Mouse (Mus musculus) midbrain, embryonic 10.5 days (tissue): ENCODE results near the gene Uspl1. TPM values are rescaled to one million over a fixed set of nuclear protein-coding genes. Genes with fewer than 3 reads are reported as not detected.

Experiments used
- DNase-seq: peaks from one replicate; pipeline ENCODE4 v3.0.0-alpha.2; 2017; ENCODE audit warnings: low spot score
- H3K27ac ChIP-seq: fragments of 300-500 bp; sonication (generic); replicated peaks from 2 replicates; pipeline ENCODE4 v1.5.1; 2016; ENCODE audit warnings: mild to moderate bottlenecking
- H3K27me3 ChIP-seq: fragments of 300-500 bp; sonication (generic); 2 replicates; pipeline ENCODE4 v1.6.1; 2016; ENCODE audit warnings: low read depth, mild to moderate bottlenecking; ENCODE audit not compliant: poor library complexity, severe bottlenecking
- H3K36me3 ChIP-seq: fragments of 300-500 bp; sonication (generic); 2 replicates; pipeline ENCODE4 v1.6.1; 2016; ENCODE audit warnings: mild to moderate bottlenecking, moderate library complexity
- H3K4me1 ChIP-seq: fragments of 300-500 bp; sonication (generic); 2 replicates; pipeline ENCODE4 v1.6.1; 2016
- H3K4me3 ChIP-seq: fragments of 300-500 bp; sonication (generic); 2 replicates; pipeline ENCODE4 v1.5.1; 2016; ENCODE audit warnings: mild to moderate bottlenecking, moderate library complexity
- H3K9me3 ChIP-seq: fragments of 300-500 bp; sonication (generic); replicated peaks from 2 replicates; pipeline ENCODE4 v1.6.1; 2016; ENCODE audit warnings: mild to moderate bottlenecking
- WGBS: fragments of 180-500 bp; shearing (Covaris S2); methylation state at CpG from one replicate; pipeline ENCODE4 v1.1.7; 2016; 5-methylcytosine and 5-hydroxymethylcytosine counted together
- polyA plus RNA-seq: library from polyadenylated mRNA; unstranded; fragments of >200 nt; fragmentation: Nextera tagmentation; extraction: Ambion mirVana; gene quantifications from 2 replicates; pipeline ENCODE4 v1.2.1, GENCODE M21; 2016

Gene Uspl1
- polyA plus RNA-seq, 1 experiment from 2014 or later: 71.6 TPM

GRCm38 (mm10) chr5:149224666-149225065 is 40.5 kb downstream of the Uspl1 start:
- DNase-seq: no peak
- Histone ChIP-seq H3K27me3 (no peaks in the 10 kb centered on the region), H3K4me3 (no peak overlapping the region), H3K4me1 (peaks cover 29% of the 10 kb centered on the region), H3K36me3 (no peaks in the 10 kb centered on the region), H3K9me3 (peaks cover 10% of the 10 kb centered on the region; the same call in 1 of the 2 replicates), H3K27ac (no peak overlapping the region; the same call in 1 of the 2 replicates)
- 32% methylated on average over 7 of the region's 7 CpGs for WGBS

GRCm38 (mm10) chr5:149228700-149229618 is 44.8 kb downstream of the Uspl1 start:
- whole genome bisulfite sequencing: 3% methylated on average over 55 of the region's 55 CpGs
- peak overlapping the region; percentile 59 for H3K4me3 ChIP-seq
- H3K27ac ChIP-seq: peak overlapping the region; percentile 86
- peak; percentile 97 for DNase-seq
- peaks cover 26% of the 10 kb centered on the region for H3K4me1 ChIP-seq
- peaks cover 8% of the 10 kb centered on the region; the same call in 1 of the 2 replicates for H3K9me3 ChIP-seq
- no peaks in the 10 kb centered on the region for H3K36me3 ChIP-seq
- H3K27me3 ChIP-seq: no peaks in the 10 kb centered on the region

DNA sequence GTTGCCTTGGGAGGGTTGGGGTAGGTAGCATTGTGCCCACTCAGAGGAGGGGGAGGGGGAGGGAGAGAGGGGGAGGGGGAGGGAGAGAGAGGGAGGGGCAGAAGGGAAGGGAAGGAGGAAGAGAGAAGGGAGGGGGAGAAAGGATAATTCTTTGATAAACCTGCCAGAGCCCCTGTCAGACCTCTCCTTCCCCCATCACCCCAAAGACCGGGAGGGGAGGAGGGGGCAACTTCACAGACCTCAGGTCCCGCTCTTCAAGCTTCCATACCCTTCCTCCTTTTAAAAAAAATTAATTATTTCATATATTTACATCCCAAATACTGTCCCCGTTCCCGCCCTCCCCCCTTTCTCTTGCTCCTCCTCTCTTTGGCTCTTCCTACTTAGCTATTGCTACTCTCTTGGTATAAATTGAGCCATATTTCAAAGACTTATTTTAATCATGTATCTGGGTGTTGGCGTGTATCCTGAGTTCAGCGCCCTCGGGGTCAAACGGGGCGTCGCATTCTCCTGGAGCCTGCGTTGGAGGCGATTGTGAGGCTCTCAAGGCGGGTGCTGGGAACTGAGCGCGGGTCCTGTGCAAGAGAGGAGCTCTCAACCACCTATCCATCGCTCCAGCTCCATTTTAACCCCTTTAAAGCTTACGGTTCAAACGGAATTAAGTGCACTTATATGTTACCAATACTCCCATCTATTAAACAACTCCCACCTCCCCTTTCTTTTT is 45.6 kb downstream of the Uspl1 start:
- 79% methylated on average over 18 of the region's 18 CpGs for WGBS
- no peak for DNase-seq

GRCm38 (mm10) chr5:149235002-149235401 is 50.9 kb downstream of the Uspl1 start:
- Histone ChIP-seq H3K4me3 (no peak overlapping the region), H3K27ac (no peak overlapping the region), H3K9me3 (peaks cover 11% of the 10 kb centered on the region; the same call in 1 of the 2 replicates), H3K4me1 (no peaks in the 10 kb centered on the region), H3K27me3 (no peaks in the 10 kb centered on the region), H3K36me3 (no peaks in the 10 kb centered on the region)
- DNase-seq: no peak
- 91% methylated on average over 7 of the region's 7 CpGs for WGBS

More for the DNA sequence above, 45.6 kb downstream of the Uspl1 start:
- Histone ChIP-seq H3K36me3 (no peaks in the 10 kb centered on the region), H3K27me3 (no peaks in the 10 kb centered on the region), H3K4me1 (peaks cover 18% of the 10 kb centered on the region), H3K9me3 (peaks cover 8% of the 10 kb centered on the region; the same call in 1 of the 2 replicates), H3K4me3 (peak overlapping the region; percentile 59), H3K27ac (peak overlapping the region; percentile 86)

- H3K36me3 ChIP-seq: no peaks in the 10 kb centered on the region
- no peak overlapping the region for H3K4me3 ChIP-seq
- 89% methylated on average over 24 of the region's 24 CpGs for WGBS
- H3K27ac ChIP-seq: no peak overlapping the region
- H3K4me1 ChIP-seq: no peaks in the 10 kb centered on the region
- H3K27me3 ChIP-seq: no peaks in the 10 kb centered on the region
- 0 out of 2 replicates have a peak, but pooled peaks cover 14% of the 10 kb centered on the region for H3K9me3 ChIP-seq
- no peak for DNase-seq
These were observed 53.2 kb downstream of the Uspl1 start for GRCm38 (mm10) chr5:149237221-149237950.

DNA sequence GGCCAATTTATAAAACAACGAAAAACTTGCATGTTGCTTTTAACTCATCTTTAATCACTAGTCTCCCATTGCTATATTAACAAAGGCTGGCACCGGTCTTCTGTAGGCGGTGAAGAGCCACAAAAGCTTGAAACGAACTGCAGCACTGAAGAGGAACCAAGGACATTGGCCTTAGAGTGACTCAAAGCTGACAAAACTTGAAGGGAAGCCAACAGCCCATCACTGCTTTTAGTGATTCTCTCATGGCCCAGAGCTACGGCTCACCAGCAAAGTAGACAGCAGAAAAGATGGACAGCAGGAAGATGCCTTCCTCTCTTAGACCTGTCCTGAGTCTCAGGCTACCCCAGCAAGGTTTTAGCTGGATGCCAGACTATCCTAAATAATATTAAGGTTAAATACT is 58.3 kb downstream of the Uspl1 start:
- Histone ChIP-seq H3K9me3 (0 out of 2 replicates have a peak, but pooled peaks cover 10% of the 10 kb centered on the region), H3K27ac (no peak overlapping the region), H3K4me3 (no peak overlapping the region), H3K27me3 (0 out of 2 replicates have a peak, but pooled peaks cover 8% of the 10 kb centered on the region), H3K36me3 (no peaks in the 10 kb centered on the region), H3K4me1 (peaks cover 18% of the 10 kb centered on the region)
- WGBS: 90% methylated on average over 5 of the region's 5 CpGs
- no peak for DNase-seq

GRCm38 (mm10) chr5:149243053-149243452 is 58.9 kb downstream of the Uspl1 start:
- Histone ChIP-seq H3K27me3 (0 out of 2 replicates have a peak, but pooled peaks cover 8% of the 10 kb centered on the region), H3K36me3 (no peaks in the 10 kb centered on the region), H3K4me3 (no peak overlapping the region), H3K4me1 (peaks cover 20% of the 10 kb centered on the region), H3K27ac (no peak overlapping the region), H3K9me3 (0 out of 2 replicates have a peak, but pooled peaks cover 10% of the 10 kb centered on the region)
- WGBS: 30% methylated on average over 5 of the region's 5 CpGs
- no peak for DNase-seq

GRCm38 (mm10) chr5:149245391-149245964 is 61.3 kb downstream of the Uspl1 start:
- peaks cover 24% of the 10 kb centered on the region for H3K4me1 ChIP-seq
- DNase-seq: no peak
- no peaks in the 10 kb centered on the region for H3K36me3 ChIP-seq
- H3K4me3 ChIP-seq: peak overlapping the region; percentile 34
- 64% methylated on average over 9 of the region's 9 CpGs for WGBS
- 0 out of 2 replicates have a peak, but pooled peaks cover 8% of the 10 kb centered on the region for H3K27me3 ChIP-seq
- H3K9me3 ChIP-seq: 0 out of 2 replicates have a peak, but pooled peaks cover 10% of the 10 kb centered on the region
- H3K27ac ChIP-seq: peak overlapping the region; percentile 62; the same call in 1 of the 2 replicates

DNA sequence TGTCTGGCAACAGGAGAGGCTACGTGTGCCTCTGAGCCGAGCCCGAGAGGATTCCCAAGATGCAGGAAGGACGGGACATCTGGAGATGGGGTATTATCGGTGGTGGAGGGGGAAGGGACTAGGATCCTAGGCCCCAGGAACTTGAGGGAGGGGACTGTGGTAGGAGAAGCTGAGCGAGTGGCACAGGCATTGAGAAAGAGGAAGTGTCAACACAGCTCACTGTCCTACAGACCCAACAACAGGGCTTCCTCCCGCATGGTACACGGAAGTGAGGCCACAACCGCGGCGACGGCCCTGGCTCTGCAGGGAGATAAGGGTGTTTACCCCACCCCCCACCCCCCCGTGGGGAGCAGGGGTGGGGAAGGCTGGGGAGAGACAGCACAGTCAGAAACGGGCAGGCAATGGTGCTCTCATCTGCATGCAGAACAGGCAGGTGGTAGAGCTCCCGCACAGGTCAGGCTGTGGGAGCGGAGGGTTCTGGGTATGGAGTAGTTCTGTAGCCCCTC is 61.9 kb downstream of the Uspl1 start:
- 30% methylated on average over 16 of the region's 16 CpGs for WGBS

GRCm38 (mm10) chr5:149247047-149247904 is 63.1 kb downstream of the Uspl1 start:
- Histone ChIP-seq H3K4me3 (no peak overlapping the region), H3K9me3 (no peaks in the 10 kb centered on the region), H3K4me1 (peaks cover 24% of the 10 kb centered on the region), H3K27ac (peak overlapping the region; percentile 35; the same call in 1 of the 2 replicates), H3K36me3 (no peaks in the 10 kb centered on the region), H3K27me3 (0 out of 2 replicates have a peak, but pooled peaks cover 8% of the 10 kb centered on the region)
- no peak for DNase-seq
- 54% methylated on average over 19 of the region's 20 CpGs for WGBS

More for the DNA sequence above, 61.9 kb downstream of the Uspl1 start:
- peaks cover 24% of the 10 kb centered on the region for H3K4me1 ChIP-seq
- 0 out of 2 replicates have a peak, but pooled peaks cover 8% of the 10 kb centered on the region for H3K27me3 ChIP-seq
- no peaks in the 10 kb centered on the region for H3K36me3 ChIP-seq
- 0 out of 2 replicates have a peak, but pooled peaks cover 8% of the 10 kb centered on the region for H3K9me3 ChIP-seq
- H3K4me3 ChIP-seq: peak overlapping the region; percentile 34
- H3K27ac ChIP-seq: peak overlapping the region; percentile 62
- DNase-seq: peak; percentile 24

DNA sequence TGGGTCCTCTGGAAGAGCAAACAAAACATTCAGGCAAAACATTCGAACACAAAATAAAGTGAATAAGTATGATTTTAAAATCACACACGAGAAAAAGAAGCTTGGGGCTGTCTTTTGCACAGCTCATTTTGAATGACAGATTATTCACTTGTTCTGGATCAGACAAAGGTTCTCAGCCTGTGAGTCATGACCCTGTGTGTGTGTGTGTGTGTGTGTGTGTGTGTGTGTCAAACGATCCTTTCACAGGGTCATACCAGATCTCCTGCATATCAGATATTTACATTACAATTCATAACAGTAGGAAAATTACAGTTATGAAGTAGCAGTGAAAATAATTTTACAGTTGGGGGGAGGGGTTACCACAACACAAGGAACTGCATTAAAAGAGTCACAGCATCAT is 68.2 kb downstream of the Uspl1 start:
- Histone ChIP-seq H3K4me3 (no peak overlapping the region), H3K36me3 (no peaks in the 10 kb centered on the region), H3K27ac (no peak overlapping the region), H3K9me3 (no peaks in the 10 kb centered on the region), H3K4me1 (peaks cover 8% of the 10 kb centered on the region; the same call in 1 of the 2 replicates), H3K27me3 (no peaks in the 10 kb centered on the region)
- DNase-seq: no peak
- 84% methylated on average over 3 of the region's 3 CpGs for WGBS
